Mouse (Mus musculus): ENCODE measurements around the gene Itm2c. TPM values are rescaled to one million over a fixed set of nuclear protein-coding genes. Genes with fewer than 3 reads are reported as not detected.

The Itm2c gene
- total RNA-seq, 1 experiment, result 82.9 TPM

- no peak overlapping the region for H3K4me3 ChIP-seq (ENCODE audit: insufficient read depth in 1 of 2, low read depth in 1 of 2, low read length in 2 of 2, poor library complexity in 1 of 2, severe bottlenecking in 1 of 2)
- H3K27ac ChIP-seq (ENCODE audit: insufficient read depth, low read depth, low read length, poor library complexity, severe bottlenecking), result no peak overlapping the region
- no peak overlapping the region for H3K9ac ChIP-seq (ENCODE audit: insufficient read depth, low read depth, low read length, poor library complexity, severe bottlenecking)
- H3K9me3 ChIP-seq (ENCODE audit: control insufficient read depth, insufficient read depth, low read depth, low read length), result no peaks in the 10 kb centered on the region
- TF ChIP-seq HCFC1 (IDR thresholded peaks at IDR 0.05; ENCODE audit: borderline replicate concordance, insufficient read depth, low read length), result no peak
- no peak for TF ChIP-seq MAFK (IDR thresholded peaks at IDR 0.05; ENCODE audit: insufficient read depth, low read depth, low read length)
- no peak for TF ChIP-seq CHD2 (IDR thresholded peaks at IDR 0.05; ENCODE audit: low read depth, low read length)
- no peak for TF ChIP-seq ZC3H11A (IDR thresholded peaks at IDR 0.05; ENCODE audit: borderline replicate concordance, low read depth, low read length)
- no peak for TF ChIP-seq ZNF384 (IDR thresholded peaks at IDR 0.05; ENCODE audit: low read depth, low read length)
- H3K4me1 ChIP-seq (ENCODE audit: control insufficient read depth in 2 of 2, insufficient read depth in 2 of 2, low read length in 2 of 2, poor library complexity in 1 of 2), result no peaks in the 10 kb centered on the region
- no peaks in the 10 kb centered on the region for H3K36me3 ChIP-seq (ENCODE audit: control insufficient read depth, insufficient read depth, low read length, poor library complexity, severe bottlenecking)
- no peak for DNase-seq (ENCODE audit: low read depth, low spot score)
- in situ Hi-C loops (cut with MboI; ENCODE audit: low sequenced_read_pairs in 2 of 2, unreplicated experiment in 2 of 2), result no loop called here
Observed at GRCm38 (mm10) chr1:85922865-85923211, 28.8 kb downstream of the Itm2c start.

- H3K4me1 ChIP-seq (ENCODE audit: control insufficient read depth in 2 of 2, insufficient read depth in 2 of 2, low read length in 2 of 2, poor library complexity in 1 of 2), result no peaks in the 10 kb centered on the region
- H3K9ac ChIP-seq (ENCODE audit: insufficient read depth, low read depth, low read length, poor library complexity, severe bottlenecking), result no peak overlapping the region
- H3K9me3 ChIP-seq (ENCODE audit: control insufficient read depth, insufficient read depth, low read depth, low read length), result no peaks in the 10 kb centered on the region
- in situ Hi-C loops (cut with MboI; ENCODE audit: low sequenced_read_pairs in 2 of 2, unreplicated experiment in 2 of 2), result no loop called here
- no peak for DNase-seq (ENCODE audit: low read depth, low spot score)
- H3K27ac ChIP-seq (ENCODE audit: insufficient read depth, low read depth, low read length, poor library complexity, severe bottlenecking), result no peak overlapping the region
- no peaks in the 10 kb centered on the region for H3K36me3 ChIP-seq (ENCODE audit: control insufficient read depth, insufficient read depth, low read length, poor library complexity, severe bottlenecking)
- no peak for TF ChIP-seq HCFC1 (IDR thresholded peaks at IDR 0.05; ENCODE audit: borderline replicate concordance, insufficient read depth, low read length)
- TF ChIP-seq MAFK (IDR thresholded peaks at IDR 0.05; ENCODE audit: insufficient read depth, low read depth, low read length), result no peak
- TF ChIP-seq ZNF384 (IDR thresholded peaks at IDR 0.05; ENCODE audit: low read depth, low read length), result no peak
- TF ChIP-seq ZC3H11A (IDR thresholded peaks at IDR 0.05; ENCODE audit: borderline replicate concordance, low read depth, low read length), result no peak
- TF ChIP-seq CHD2 (IDR thresholded peaks at IDR 0.05; ENCODE audit: low read depth, low read length), result no peak
- H3K4me3 ChIP-seq (ENCODE audit: insufficient read depth in 1 of 2, low read depth in 1 of 2, low read length in 2 of 2, poor library complexity in 1 of 2, severe bottlenecking in 1 of 2), result no peak overlapping the region
Observed at GRCm38 (mm10) chr1:85925183-85925582, 31.1 kb downstream of the Itm2c start.

GRCm38 (mm10) chr1:85928057-85928687 is 34.1 kb downstream of the Itm2c start, which contains the start of gene 4933407L21Rik:
Gene 4933407L21Rik, plus strand, starts transcription at chr1:85928483.
- Histone ChIP-seq H3K36me3 (ENCODE audit: control insufficient read depth, insufficient read depth, low read length, poor library complexity, severe bottlenecking) (no peaks in the 10 kb centered on the region), H3K9ac (ENCODE audit: insufficient read depth, low read depth, low read length, poor library complexity, severe bottlenecking) (no peak within 1 kb of the TSS), H3K9me3 (ENCODE audit: control insufficient read depth, insufficient read depth, low read depth, low read length) (no peaks in the 10 kb centered on the region), H3K4me1 (ENCODE audit: control insufficient read depth in 2 of 2, insufficient read depth in 2 of 2, low read length in 2 of 2, poor library complexity in 1 of 2) (no peaks in the 10 kb centered on the region), H3K27ac (ENCODE audit: insufficient read depth, low read depth, low read length, poor library complexity, severe bottlenecking) (no peak within 1 kb of the TSS), H3K4me3 (ENCODE audit: insufficient read depth in 1 of 2, low read depth in 1 of 2, low read length in 2 of 2, poor library complexity in 1 of 2, severe bottlenecking in 1 of 2) (no peak within 1 kb of the TSS)
- in situ Hi-C loops (cut with MboI; ENCODE audit: low sequenced_read_pairs in 2 of 2, unreplicated experiment in 2 of 2), result no loop called here
- DNase-seq (ENCODE audit: low read depth, low spot score), result no peak
- no peak for TF ChIP-seq HCFC1 (IDR thresholded peaks at IDR 0.05; ENCODE audit: borderline replicate concordance, insufficient read depth, low read length)
- no peak for TF ChIP-seq ZNF384 (IDR thresholded peaks at IDR 0.05; ENCODE audit: low read depth, low read length)
- TF ChIP-seq ZC3H11A (IDR thresholded peaks at IDR 0.05; ENCODE audit: borderline replicate concordance, low read depth, low read length), result no peak
- TF ChIP-seq CHD2 (IDR thresholded peaks at IDR 0.05; ENCODE audit: low read depth, low read length), result no peak
- TF ChIP-seq MAFK (IDR thresholded peaks at IDR 0.05; ENCODE audit: insufficient read depth, low read depth, low read length), result no peak

- H3K4me1 ChIP-seq (ENCODE audit: control insufficient read depth in 2 of 2, insufficient read depth in 2 of 2, low read length in 2 of 2, poor library complexity in 1 of 2), result no peaks in the 10 kb centered on the region
- no peak overlapping the region for H3K4me3 ChIP-seq (ENCODE audit: insufficient read depth in 1 of 2, low read depth in 1 of 2, low read length in 2 of 2, poor library complexity in 1 of 2, severe bottlenecking in 1 of 2)
- TF ChIP-seq CHD2 (IDR thresholded peaks at IDR 0.05; ENCODE audit: low read depth, low read length) (no peak), MAFK (IDR thresholded peaks at IDR 0.05; ENCODE audit: insufficient read depth, low read depth, low read length) (no peak), HCFC1 (IDR thresholded peaks at IDR 0.05; ENCODE audit: borderline replicate concordance, insufficient read depth, low read length) (no peak), ZC3H11A (IDR thresholded peaks at IDR 0.05; ENCODE audit: borderline replicate concordance, low read depth, low read length) (no peak)
- in situ Hi-C loops (cut with MboI; ENCODE audit: low sequenced_read_pairs in 2 of 2, unreplicated experiment in 2 of 2), result no loop called here
- DNase-seq (ENCODE audit: low read depth, low spot score), result no peak
- no peak overlapping the region for H3K9ac ChIP-seq (ENCODE audit: insufficient read depth, low read depth, low read length, poor library complexity, severe bottlenecking)
- H3K36me3 ChIP-seq (ENCODE audit: control insufficient read depth, insufficient read depth, low read length, poor library complexity, severe bottlenecking), result no peaks in the 10 kb centered on the region
- no peak overlapping the region for H3K27ac ChIP-seq (ENCODE audit: insufficient read depth, low read depth, low read length, poor library complexity, severe bottlenecking)
- H3K9me3 ChIP-seq (ENCODE audit: control insufficient read depth, insufficient read depth, low read depth, low read length), result no peaks in the 10 kb centered on the region
Observed at GRCm38 (mm10) chr1:85928688-85929065, 34.6 kb downstream of the Itm2c start.

- H3K9ac ChIP-seq (ENCODE audit: insufficient read depth, low read depth, low read length, poor library complexity, severe bottlenecking), result no peak overlapping the region
- DNase-seq (ENCODE audit: low read depth, low spot score), result no peak
- no peaks in the 10 kb centered on the region for H3K9me3 ChIP-seq (ENCODE audit: control insufficient read depth, insufficient read depth, low read depth, low read length)
- H3K36me3 ChIP-seq (ENCODE audit: control insufficient read depth, insufficient read depth, low read length, poor library complexity, severe bottlenecking), result no peaks in the 10 kb centered on the region
- no peak overlapping the region for H3K4me3 ChIP-seq (ENCODE audit: insufficient read depth in 1 of 2, low read depth in 1 of 2, low read length in 2 of 2, poor library complexity in 1 of 2, severe bottlenecking in 1 of 2)
- in situ Hi-C loops (cut with MboI; ENCODE audit: low sequenced_read_pairs in 2 of 2, unreplicated experiment in 2 of 2), result no loop called here
- no peaks in the 10 kb centered on the region for H3K4me1 ChIP-seq (ENCODE audit: control insufficient read depth in 2 of 2, insufficient read depth in 2 of 2, low read length in 2 of 2, poor library complexity in 1 of 2)
- no peak overlapping the region for H3K27ac ChIP-seq (ENCODE audit: insufficient read depth, low read depth, low read length, poor library complexity, severe bottlenecking)
- TF ChIP-seq ZC3H11A (IDR thresholded peaks at IDR 0.05; ENCODE audit: borderline replicate concordance, low read depth, low read length) (no peak), CHD2 (IDR thresholded peaks at IDR 0.05; ENCODE audit: low read depth, low read length) (no peak), MAFK (IDR thresholded peaks at IDR 0.05; ENCODE audit: insufficient read depth, low read depth, low read length) (no peak), ZNF384 (IDR thresholded peaks at IDR 0.05; ENCODE audit: low read depth, low read length) (no peak), HCFC1 (IDR thresholded peaks at IDR 0.05; ENCODE audit: borderline replicate concordance, insufficient read depth, low read length) (no peak)
Observed at GRCm38 (mm10) chr1:85929406-85929805, 35.3 kb downstream of the Itm2c start.
